Comparison of ENCODE assay signal across 16 mouse cellular contexts in genomic region chr2:146444009-146444408, GRCm38 (mm10).
"Had no signal": no experiment of that assay in that cellular context is flagged by ENCODE, and none has a peak within 500 bp of the region (broad histone marks: within the 10 kb centered on the region; RNA-seq: fewer than 3 reads in every experiment).

No protein-coding gene starts in this region.

- H3K4me1 ChIP-seq: midbrain, embryonic 10.5 days; midbrain, embryonic 12.5 days; neural tube, embryonic 13.5 days; neural tube, embryonic 15.5 days had no signal

- H3K4me2 ChIP-seq: lung, embryonic 14.5 days; midbrain, embryonic 12.5 days; neural tube, embryonic 13.5 days; neural tube, embryonic 15.5 days had no signal

- DNase-seq: lung, embryonic 14.5 days; midbrain, embryonic 14.5 days; retina, postnatal 1 day; right cerebral cortex, adult 18-20 months; right cerebral cortex, postnatal 25 days; right cerebral cortex, postnatal 4 days; spleen, adult 18-20 months; thymus, adult 18-20 months; thymus, postnatal 14 days; thymus, postnatal 36 days had no signal

- H3K4me3 ChIP-seq: midbrain, embryonic 10.5 days; midbrain, embryonic 12.5 days; myocyte; neural tube, embryonic 13.5 days; neural tube, embryonic 15.5 days had no signal

- H3K9ac ChIP-seq: lung, embryonic 14.5 days; midbrain, embryonic 12.5 days; neural tube, embryonic 13.5 days; neural tube, embryonic 15.5 days had no signal

- H3K27ac ChIP-seq: midbrain, embryonic 10.5 days; midbrain, embryonic 12.5 days; neural tube, embryonic 13.5 days; neural tube, embryonic 15.5 days had no signal

- ATAC-seq: midbrain, embryonic 16.5 days had no signal

- H3K27me3 ChIP-seq: midbrain, embryonic 12.5 days; neural tube, embryonic 13.5 days; neural tube, embryonic 15.5 days had no signal

- H3K9me3 ChIP-seq: midbrain, embryonic 10.5 days; midbrain, embryonic 12.5 days; neural tube, embryonic 13.5 days; neural tube, embryonic 15.5 days had no signal
